Mouse (Mus musculus) olfactory bulb, adult 2 months (tissue): ENCODE measurements around the gene Tvp23b.

ENCODE experiments used
- CTCF ChIP-seq: fragments of 200-500 bp; IDR thresholded peaks from 2 replicates; pipeline ENCODE4 v1.5.1; 2012; ENCODE audit warnings: low read depth, mild to moderate bottlenecking, low read length, moderate library complexity; ENCODE audit not compliant: insufficient read depth
- POLR2A ChIP-seq: fragments of 200-500 bp; IDR thresholded peaks from 2 replicates; pipeline ENCODE4 v1.6.1; 2012; ENCODE audit warnings: mild to moderate bottlenecking, low read depth, low read length, moderate library complexity; ENCODE audit not compliant: insufficient read depth

- TF ChIP-seq POLR2A: no peak
- TF ChIP-seq CTCF: no peak
Observed at GRCm38 (mm10) chr11:62920743-62921050, 41.4 kb downstream of the Tvp23b start.
